Mouse (Mus musculus) intestine, embryonic 16.5 days (tissue): ENCODE measurements at regions not wholly inside any gene's neighbourhood (a gene's known extent, or its start where the extent isn't known, plus 50 kb on each side); places are given as distances from the start of the nearest gene placed in this dataset.
A peak's percentile ranks its signal among the peaks of the same experiment; 100 is the strongest.

ENCODE experiments used
- ATAC-seq: fragments of 200-750 bp; cut with Nextera tagmentation; 2 replicates; pipeline ENCODE4 v1.8.0; 2017; ENCODE audit warnings: moderate TSS enrichment, moderate library complexity
- H3K27ac ChIP-seq: fragments of 300-500 bp; sonication (generic); 2 replicates; pipeline ENCODE4 v1.5.1; 2014; ENCODE audit warnings: mild to moderate bottlenecking, low read length
- H3K27me3 ChIP-seq: fragments of 300-500 bp; sonication (generic); replicated peaks from 2 replicates; pipeline ENCODE4 v1.6.1; 2014; ENCODE audit warnings: low read length, control low read depth, mixed read lengths; ENCODE audit not compliant: control insufficient read depth, insufficient read depth
- H3K36me3 ChIP-seq: fragments of 300-500 bp; sonication (generic); 2 replicates; pipeline ENCODE4 v1.6.1; 2014; ENCODE audit warnings: low read length, control low read depth; ENCODE audit not compliant: control insufficient read depth, insufficient read depth
- H3K4me1 ChIP-seq: fragments of 300-500 bp; sonication (generic); 2 replicates; pipeline ENCODE4 v1.6.1; 2014; ENCODE audit warnings: low read length, control low read depth, mixed read lengths; ENCODE audit not compliant: control insufficient read depth, insufficient read depth
- H3K4me2 ChIP-seq: fragments of 300-500 bp; sonication (generic); 2 replicates; pipeline ENCODE4 v1.6.1; 2014; ENCODE audit warnings: low read depth, low read length, control low read depth
- H3K4me3 ChIP-seq: fragments of 300-500 bp; sonication (generic); 2 replicates; pipeline ENCODE4 v1.5.1; 2014; ENCODE audit warnings: mild to moderate bottlenecking, low read length
- H3K9ac ChIP-seq: fragments of 300-500 bp; sonication (generic); 2 replicates; pipeline ENCODE4 v1.6.1; 2014; ENCODE audit warnings: low read depth, low read length
- H3K9me3 ChIP-seq: fragments of 300-500 bp; sonication (generic); 2 replicates; pipeline ENCODE4 v1.6.1; 2016; ENCODE audit warnings: low read length, control low read depth; ENCODE audit not compliant: control insufficient read depth
- WGBS: fragments of 180-500 bp; shearing (Covaris S2); extraction: QIAGEN DNeasy Blood & Tissue Kit; methylation state at CpG from one replicate; pipeline ENCODE4 v1.1.7; 2014; 5-methylcytosine and 5-hydroxymethylcytosine counted together

DNA sequence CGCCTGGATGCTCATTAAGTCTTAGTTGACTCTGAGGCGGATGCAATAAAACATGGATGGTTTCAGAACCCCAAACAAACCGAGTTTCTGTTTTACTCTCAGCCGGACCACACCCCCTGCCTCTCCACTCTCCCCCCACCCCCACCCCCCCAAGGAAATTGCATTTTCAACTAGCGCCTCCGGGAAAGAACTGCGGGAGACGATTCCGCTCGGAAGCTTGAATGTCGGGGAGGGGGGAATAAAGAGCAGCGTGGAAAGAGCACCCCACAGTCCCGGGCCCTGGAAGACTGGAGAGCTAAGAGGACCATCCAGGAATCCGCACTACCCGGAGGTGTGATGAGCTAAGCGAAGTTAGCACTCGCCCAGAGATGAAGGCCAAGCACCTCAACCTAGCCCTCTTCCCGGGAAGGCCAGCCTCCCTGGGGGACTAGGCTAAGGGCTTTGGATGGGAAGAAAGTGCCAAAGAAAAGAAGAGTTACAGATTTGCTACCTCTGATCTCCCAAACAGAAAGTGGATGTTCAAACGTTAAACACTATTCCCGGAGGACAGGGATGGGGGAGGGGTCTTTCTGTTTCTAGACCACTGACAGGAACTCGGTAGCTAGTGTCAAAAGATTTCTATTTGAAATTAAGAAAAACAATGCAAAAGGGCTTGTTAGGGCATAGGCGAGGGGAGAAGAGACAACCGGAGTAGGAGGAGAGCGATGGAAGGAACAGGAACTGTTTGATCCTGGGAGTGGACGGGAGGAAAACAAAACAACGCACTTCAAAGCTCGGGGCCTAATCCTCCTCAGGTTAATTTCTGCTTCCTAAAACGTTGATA, 258.6 kb upstream of the Nfe2l3 start:
- no peak for ATAC-seq
- H3K4me3 ChIP-seq, result peak overlapping the region; percentile 41
- peaks cover 24% of the 10 kb centered on the region for H3K27me3 ChIP-seq
- 4% methylated on average over 28 of the region's 28 CpGs for WGBS
- peak overlapping the region; percentile 80 for H3K27ac ChIP-seq
- peaks cover 16% of the 10 kb centered on the region for H3K4me1 ChIP-seq
- H3K9ac ChIP-seq, result peak overlapping the region; percentile 64
- no peaks in the 10 kb centered on the region for H3K36me3 ChIP-seq
- H3K9me3 ChIP-seq, result no peaks in the 10 kb centered on the region
- H3K4me2 ChIP-seq, result peak overlapping the region; percentile 72

DNA sequence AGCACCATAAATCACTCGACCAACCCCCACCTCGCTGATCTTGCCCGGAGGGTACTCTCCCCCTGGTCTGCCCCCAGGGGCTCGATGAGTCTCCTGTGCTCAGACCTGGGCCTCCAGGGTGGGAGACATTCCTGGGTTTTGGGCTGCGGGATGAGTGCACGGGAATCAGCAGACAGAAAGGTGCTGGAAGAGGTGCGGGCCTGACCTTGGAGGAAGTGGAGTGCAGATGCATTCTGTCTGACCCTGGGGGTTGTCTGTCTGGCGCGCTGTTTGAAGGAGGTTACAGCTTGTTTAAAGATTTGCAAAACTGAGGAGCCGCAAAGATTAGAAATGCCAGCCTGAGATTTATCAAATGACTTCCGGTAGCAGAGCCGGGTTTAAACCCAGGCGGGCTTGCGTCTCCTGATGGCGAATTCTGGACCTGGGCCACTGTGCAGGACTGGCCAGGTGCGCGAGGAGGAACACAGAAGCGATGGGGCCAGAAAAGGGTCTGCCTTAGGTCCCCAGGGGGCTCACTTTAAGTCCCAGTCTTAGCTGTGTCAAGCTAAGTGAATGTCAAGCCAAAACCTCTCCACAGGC, 257.9 kb upstream of the Nfe2l3 start:
- Histone ChIP-seq H3K9me3 (no peaks in the 10 kb centered on the region), H3K27ac (no peak overlapping the region), H3K9ac (0 out of 2 replicates have a peak overlapping the region, but pooled peaks have one; percentile 49), H3K36me3 (no peaks in the 10 kb centered on the region), H3K27me3 (peaks cover 24% of the 10 kb centered on the region), H3K4me2 (peak overlapping the region; percentile 72), H3K4me3 (peak overlapping the region; percentile 41; the same call in 1 of the 2 replicates), H3K4me1 (peaks cover 11% of the 10 kb centered on the region)
- WGBS, result 18% methylated on average over 18 of the region's 18 CpGs
- ATAC-seq, result no peak

DNA sequence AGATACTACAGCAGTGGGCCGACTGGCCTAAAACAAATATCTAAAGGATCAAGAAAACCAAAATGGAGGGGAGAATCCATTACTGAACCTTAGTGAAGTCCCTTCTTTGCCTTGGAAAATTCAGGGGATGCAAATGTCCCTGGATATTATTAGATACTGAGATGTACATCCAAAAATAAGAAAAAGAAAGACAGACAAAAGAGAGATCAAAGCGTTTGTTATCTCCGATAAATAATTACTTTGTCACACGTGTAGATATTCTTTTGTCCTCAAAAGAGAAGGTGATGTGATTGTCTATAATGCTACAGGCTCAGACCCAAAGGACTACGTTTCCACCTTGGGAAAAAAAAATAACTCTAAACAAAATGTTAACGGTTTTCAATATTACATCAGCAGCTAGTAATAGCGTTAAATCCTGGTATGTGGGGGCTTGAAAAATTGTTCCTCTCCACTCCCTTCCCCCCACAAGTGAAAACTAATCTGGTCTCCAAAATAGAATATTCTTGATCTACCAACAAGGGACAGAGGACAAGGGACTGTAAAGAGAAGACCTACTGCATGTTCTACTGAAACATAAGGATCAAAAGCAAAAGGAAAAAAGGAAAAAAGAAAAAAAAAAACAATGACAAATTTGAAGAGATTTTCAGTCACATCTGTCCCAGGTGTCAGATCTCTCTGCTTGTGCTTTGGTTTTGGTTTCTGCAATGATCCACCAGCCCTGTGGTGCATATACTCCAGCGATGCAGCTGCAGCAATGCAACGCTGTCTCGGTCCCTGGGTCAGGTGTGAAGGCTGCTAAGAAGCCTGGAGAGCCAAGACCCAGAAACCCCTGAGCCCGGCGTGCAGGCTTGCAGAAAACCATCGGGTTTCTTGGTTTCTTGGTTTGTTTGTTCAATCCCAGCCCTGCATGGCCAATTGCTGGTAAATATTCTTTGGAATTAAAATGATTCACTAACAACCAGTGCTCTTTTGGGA, 256.6 kb upstream of the Nfe2l3 start:
- no peak overlapping the region for H3K27ac ChIP-seq
- WGBS, result 40% methylated on average over 13 of the region's 13 CpGs
- no peak for ATAC-seq
- H3K27me3 ChIP-seq, result peaks cover 24% of the 10 kb centered on the region
- H3K4me3 ChIP-seq, result no peak overlapping the region
- peaks cover 11% of the 10 kb centered on the region for H3K4me1 ChIP-seq
- no peak overlapping the region for H3K9ac ChIP-seq
- no peak overlapping the region for H3K4me2 ChIP-seq
- H3K9me3 ChIP-seq, result no peaks in the 10 kb centered on the region
- H3K36me3 ChIP-seq, result no peaks in the 10 kb centered on the region

DNA sequence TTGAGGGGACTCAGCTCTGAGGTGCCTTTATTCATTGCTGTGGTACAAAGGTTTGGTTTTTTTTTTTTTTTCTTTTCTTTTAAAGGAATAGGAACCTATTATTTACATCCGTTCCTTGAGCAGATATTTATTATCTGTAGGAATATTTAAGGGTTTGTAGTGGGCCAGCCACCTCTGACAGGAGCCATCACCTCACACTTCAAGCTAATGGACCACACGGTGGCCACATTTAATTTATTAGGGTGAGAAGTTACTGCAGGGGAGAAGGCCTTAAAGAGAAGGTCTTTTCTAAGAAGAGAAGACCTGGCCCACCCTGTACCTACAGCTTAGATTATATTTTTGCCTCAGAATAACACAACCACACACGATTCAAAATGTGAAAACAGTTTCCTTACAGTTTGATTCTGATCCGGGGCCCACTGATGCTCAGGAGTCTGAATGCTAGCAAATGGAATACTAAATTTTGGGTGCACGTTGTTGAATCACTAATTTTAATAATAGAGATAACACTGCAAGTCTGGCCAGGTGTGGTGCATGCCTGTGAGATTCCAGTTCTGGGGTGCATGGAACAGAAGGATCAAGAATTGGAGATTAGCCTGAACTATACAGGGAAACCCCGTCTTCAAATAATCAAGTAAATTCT, 255.6 kb upstream of the Nfe2l3 start:
- ATAC-seq, result no peak
- WGBS, result 24% methylated on average over 6 of the region's 6 CpGs

DNA sequence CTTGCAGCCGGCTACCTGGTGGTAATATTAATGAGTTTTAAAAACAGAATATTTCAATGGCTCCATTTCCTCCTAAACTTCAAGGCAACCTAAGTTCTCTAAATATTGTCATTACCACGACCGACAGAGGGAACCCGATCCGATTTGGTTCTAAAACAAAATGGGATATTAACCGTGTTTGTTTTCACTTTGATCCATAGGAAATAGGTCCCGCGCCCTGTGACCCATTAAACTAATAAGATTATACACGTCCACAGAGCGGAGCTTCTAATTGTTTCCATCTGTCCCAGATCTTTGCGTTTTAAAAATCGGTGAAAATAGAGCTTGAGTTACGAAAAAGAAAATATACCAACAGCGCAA, 254.8 kb upstream of the Nfe2l3 start:
- peak overlapping the region; percentile 37 for H3K4me3 ChIP-seq
- 2% methylated on average over 14 of the region's 14 CpGs for WGBS
- no peak overlapping the region for H3K27ac ChIP-seq
- no peak overlapping the region for H3K9ac ChIP-seq
- H3K27me3 ChIP-seq, result peaks cover 27% of the 10 kb centered on the region
- no peaks in the 10 kb centered on the region for H3K36me3 ChIP-seq
- ATAC-seq, result no peak
- peak overlapping the region; percentile 57 for H3K4me2 ChIP-seq
- H3K9me3 ChIP-seq, result no peaks in the 10 kb centered on the region
- peaks cover 9% of the 10 kb centered on the region for H3K4me1 ChIP-seq

More for the DNA sequence above, 255.6 kb upstream of the Nfe2l3 start:
- H3K9me3 ChIP-seq, result no peaks in the 10 kb centered on the region
- no peak overlapping the region for H3K4me3 ChIP-seq
- H3K4me2 ChIP-seq, result no peak overlapping the region
- peaks cover 29% of the 10 kb centered on the region for H3K27me3 ChIP-seq
- H3K9ac ChIP-seq, result no peak overlapping the region
- no peaks in the 10 kb centered on the region for H3K36me3 ChIP-seq
- no peak overlapping the region for H3K27ac ChIP-seq
- peaks cover 11% of the 10 kb centered on the region for H3K4me1 ChIP-seq

DNA sequence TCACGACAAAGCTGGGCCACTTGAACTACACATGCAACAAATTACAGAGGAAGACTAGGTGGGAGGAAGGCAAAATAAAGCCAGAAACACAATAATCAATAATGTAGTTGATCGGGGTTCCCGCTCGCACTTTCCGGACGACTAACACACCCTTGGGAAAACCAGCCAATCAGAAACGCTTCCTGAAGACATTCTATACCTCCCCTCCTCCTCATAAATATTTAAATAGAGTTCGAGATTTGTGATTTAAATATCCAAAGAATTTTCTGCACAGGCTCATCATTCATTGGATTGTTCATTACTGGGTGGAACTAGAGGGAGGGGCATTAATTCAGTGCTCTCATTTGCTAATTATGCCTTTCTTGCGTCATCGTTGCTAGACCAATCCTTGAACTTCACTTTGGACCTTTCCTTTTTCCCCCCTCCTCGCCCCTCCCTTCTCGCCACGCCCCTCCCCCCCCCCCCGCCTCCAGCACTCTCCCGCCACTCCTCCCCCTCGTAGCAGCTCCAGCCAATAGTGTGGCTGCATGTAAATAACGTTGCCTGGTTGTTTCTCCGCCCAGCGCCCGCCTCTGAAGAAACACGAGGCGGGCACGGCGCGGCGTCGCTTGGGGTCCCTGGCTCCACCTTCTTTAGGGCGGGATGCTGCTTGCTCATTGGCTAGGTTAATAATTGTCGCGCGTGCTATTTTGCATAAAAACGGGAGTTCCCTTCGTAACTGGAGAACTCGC, 254.2 kb upstream of the Nfe2l3 start:
- no peaks in the 10 kb centered on the region for H3K36me3 ChIP-seq
- H3K4me2 ChIP-seq, result peak overlapping the region; percentile 57
- peak overlapping the region; percentile 37 for H3K4me3 ChIP-seq
- H3K9me3 ChIP-seq, result no peaks in the 10 kb centered on the region
- peaks cover 9% of the 10 kb centered on the region for H3K4me1 ChIP-seq
- peaks cover 28% of the 10 kb centered on the region for H3K27me3 ChIP-seq
- peak; percentile 99 for ATAC-seq
- WGBS, result under 1% methylated on average over 30 of the region's 34 CpGs
- no peak overlapping the region for H3K27ac ChIP-seq
- no peak overlapping the region for H3K9ac ChIP-seq

DNA sequence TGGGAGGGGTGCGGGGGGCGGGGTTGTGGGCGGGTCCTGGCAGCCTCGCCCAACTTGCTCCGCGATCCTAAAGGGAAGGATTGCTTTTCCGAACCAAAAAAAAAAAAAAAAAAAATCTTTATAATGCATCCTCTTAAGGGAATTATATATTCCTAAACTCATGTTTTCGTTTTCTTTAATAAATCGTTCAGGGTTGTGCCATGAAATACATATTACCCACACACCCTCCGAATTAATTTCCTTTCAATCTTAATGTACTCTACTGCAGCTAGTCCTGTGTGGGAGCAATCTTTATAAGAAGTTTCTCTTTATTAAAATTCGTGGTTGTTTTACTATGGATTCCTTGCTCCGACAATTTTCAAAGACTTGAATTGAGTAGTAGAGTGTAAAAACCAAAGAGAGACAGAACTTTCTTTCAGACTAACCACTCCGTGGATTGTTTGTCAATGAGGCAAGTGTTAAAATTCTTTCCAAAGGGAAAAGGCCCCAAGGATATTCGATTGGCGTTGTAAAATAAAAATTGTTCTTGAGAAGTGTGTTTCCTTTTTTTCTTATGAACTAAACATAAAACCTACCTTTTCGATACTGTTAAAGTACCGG, 253.6 kb upstream of the Nfe2l3 start:
- H3K27ac ChIP-seq, result no peak overlapping the region
- ATAC-seq, result peak; percentile 11
- no peaks in the 10 kb centered on the region for H3K9me3 ChIP-seq
- 0 out of 2 replicates have a peak overlapping the region, but pooled peaks have one; percentile 57 for H3K4me2 ChIP-seq
- H3K4me3 ChIP-seq, result no peak overlapping the region
- H3K36me3 ChIP-seq, result no peaks in the 10 kb centered on the region
- H3K9ac ChIP-seq, result no peak overlapping the region
- WGBS, result 2% methylated on average over 17 of the region's 17 CpGs
- peaks cover 34% of the 10 kb centered on the region for H3K27me3 ChIP-seq
- H3K4me1 ChIP-seq, result peaks cover 8% of the 10 kb centered on the region

DNA sequence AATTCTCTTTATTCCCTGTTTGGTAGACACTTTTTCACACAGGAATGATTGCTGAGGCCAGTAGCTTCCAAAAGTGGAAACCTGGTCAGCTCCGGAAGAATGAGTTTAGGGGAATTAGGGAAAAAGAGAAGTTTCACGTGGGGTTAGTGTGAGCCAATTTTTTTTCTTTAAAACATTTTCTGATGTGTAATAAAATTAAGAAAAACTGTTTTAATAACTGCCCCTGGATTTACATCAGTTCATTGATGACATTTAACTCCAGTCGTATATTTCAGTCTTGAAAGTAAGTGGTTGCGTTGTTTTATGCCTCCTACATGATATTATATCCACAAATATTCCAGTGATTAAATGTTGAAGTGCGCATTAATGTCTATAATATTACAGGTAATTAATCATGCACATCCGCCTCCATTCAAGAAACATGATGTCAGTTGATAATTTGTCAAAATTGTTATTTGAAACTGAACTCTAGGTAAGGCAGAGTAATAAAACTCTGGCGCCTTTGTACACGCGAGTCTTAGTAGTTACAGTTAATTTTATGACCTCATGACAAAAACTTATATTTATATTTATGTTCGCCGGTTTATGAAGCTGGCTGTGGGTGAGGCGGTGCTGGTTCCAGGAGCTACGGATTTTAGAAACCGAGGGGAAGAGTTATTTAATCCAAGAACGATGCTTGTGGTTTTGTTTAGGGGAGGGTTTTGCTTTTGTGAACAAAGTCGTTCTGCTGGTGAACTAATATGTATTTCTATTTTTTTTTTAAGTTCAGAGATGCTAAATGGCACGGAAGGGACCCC, 252.5 kb upstream of the Nfe2l3 start:
- Histone ChIP-seq H3K4me3 (no peak overlapping the region), H3K27ac (no peak overlapping the region), H3K9ac (no peak overlapping the region), H3K36me3 (no peaks in the 10 kb centered on the region), H3K4me1 (no peaks in the 10 kb centered on the region), H3K27me3 (peaks cover 39% of the 10 kb centered on the region), H3K9me3 (no peaks in the 10 kb centered on the region), H3K4me2 (no peak overlapping the region)
- 7% methylated on average over 17 of the region's 17 CpGs for WGBS
- no peak for ATAC-seq
